Mouse (Mus musculus) E14TG2a.4 (cell line): ENCODE results near the gene Fjx1.
A peak's percentile ranks its signal among the peaks of the same experiment; 100 is the strongest.

ENCODE experiments used
- H3K27me3 ChIP-seq: 2 replicates; pipeline ENCODE4 v1.6.1; 2014; ENCODE audit warnings: low read length, control low read depth; ENCODE audit not compliant: insufficient read depth
- H3K36me3 ChIP-seq: 2 replicates; pipeline ENCODE4 v1.6.1; 2014; ENCODE audit warnings: low read length, control low read depth; ENCODE audit not compliant: insufficient read depth
- H3K4me1 ChIP-seq: replicated peaks from 2 replicates; pipeline ENCODE4 v1.6.1; 2014; ENCODE audit warnings: low read depth, low read length, control low read depth
- H3K4me3 ChIP-seq: replicated peaks from 2 replicates; pipeline ENCODE4 v1.5.1; 2014; ENCODE audit warnings: mild to moderate bottlenecking, low read length
- H3K9me3 ChIP-seq: 2 replicates; pipeline ENCODE4 v1.6.1; 2014; ENCODE audit warnings: low read length, control low read depth
- POU5F1 ChIP-seq: IDR thresholded peaks from 2 replicates; pipeline ENCODE4 v1.6.1; 2014; ENCODE audit warnings: low read length, borderline replicate concordance

The Fjx1 gene

GRCm38 (mm10) chr2:102399864-102400604 is 52.3 kb downstream of the Fjx1 start:
- Histone ChIP-seq H3K36me3 (no peaks in the 10 kb centered on the region; the same call in 1 of the 2 replicates), H3K27me3 (peaks cover 25% of the 10 kb centered on the region), H3K9me3 (peaks cover 6% of the 10 kb centered on the region; the same call in 1 of the 2 replicates), H3K4me1 (peaks cover 42% of the 10 kb centered on the region), H3K4me3 (peak overlapping the region; percentile 75)
- TF ChIP-seq POU5F1, result no peak
